Mouse (Mus musculus): Measurements from ENCODE around the gene Tmcc2.

Tmcc2 gene

DNA sequence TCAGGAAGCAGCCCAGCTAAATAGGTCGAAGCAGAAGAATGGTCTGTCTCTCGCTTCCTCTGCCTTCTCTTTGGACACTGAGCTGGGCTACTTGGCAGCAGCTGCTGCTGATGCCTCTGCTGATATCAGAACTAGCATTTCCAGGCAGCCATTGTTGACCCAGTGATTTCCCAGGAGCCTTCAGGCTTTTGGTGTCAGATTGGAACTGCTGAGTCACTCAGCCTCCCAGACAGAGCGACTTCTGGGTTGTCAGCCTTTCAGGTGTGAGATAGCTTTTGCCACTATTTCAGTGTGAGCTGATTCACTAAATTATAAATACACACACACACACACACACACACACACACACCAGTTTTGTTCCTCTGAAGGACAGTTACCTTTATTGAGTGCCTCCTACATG lies 19.6 kb upstream of the Tmcc2 start:
- 0 out of 2 replicates have a peak, but pooled peaks cover 3% of the 10 kb centered on the region for H3K27me3 ChIP-seq (ENCODE audit: insufficient read depth, low read length)
- no peaks in the 10 kb centered on the region for H3K4me1 ChIP-seq (replicated peaks; ENCODE audit: low read depth, low read length)
- H3K4me3 ChIP-seq (replicated peaks; ENCODE audit: low read length) = no peak overlapping the region
- H3K36me3 ChIP-seq (ENCODE audit: insufficient read depth, low read length) = no peaks in the 10 kb centered on the region
- no peak for TF ChIP-seq POU5F1 (IDR thresholded peaks at IDR 0.05; ENCODE audit: borderline replicate concordance, low read length)
- TF ChIP-seq NANOG (IDR thresholded peaks at IDR 0.05; ENCODE audit: borderline replicate concordance, low read length) = no peak
- TF ChIP-seq CTCF (conservative IDR thresholded peaks at IDR 0.05; ENCODE audit: low read length) = no peak
- H3K9me3 ChIP-seq (ENCODE audit: low read length) = peaks cover 27% of the 10 kb centered on the region

DNA sequence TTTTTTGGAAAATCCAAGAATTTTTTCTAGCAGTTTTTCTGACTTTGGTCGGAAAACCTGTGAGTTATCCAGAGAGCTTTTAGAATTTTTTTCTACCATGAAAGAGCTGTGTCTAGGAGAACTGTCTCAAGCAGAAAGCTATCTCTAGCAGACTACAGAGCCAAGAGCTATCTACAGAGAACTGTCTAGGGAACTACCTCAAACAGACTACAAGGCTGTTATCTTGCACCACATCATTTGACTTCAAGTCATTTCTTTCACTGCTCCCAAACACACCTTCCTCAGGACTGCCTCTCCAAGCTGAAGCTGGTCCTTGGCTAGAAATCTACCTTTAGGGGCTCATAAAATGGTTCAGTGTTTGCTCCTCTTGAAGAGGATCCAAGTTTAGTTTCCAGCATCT lies 10.8 kb upstream of the Tmcc2 start:
- Histone ChIP-seq H3K4me1 (replicated peaks; ENCODE audit: low read depth, low read length) (no peaks in the 10 kb centered on the region), H3K4me3 (replicated peaks; ENCODE audit: low read length) (no peak overlapping the region), H3K27me3 (ENCODE audit: insufficient read depth, low read length) (0 out of 2 replicates have a peak, but pooled peaks cover 2% of the 10 kb centered on the region), H3K36me3 (ENCODE audit: insufficient read depth, low read length) (no peaks in the 10 kb centered on the region), H3K9me3 (ENCODE audit: low read length) (no peaks in the 10 kb centered on the region)
- no peak for TF ChIP-seq NANOG (IDR thresholded peaks at IDR 0.05; ENCODE audit: borderline replicate concordance, low read length)

DNA sequence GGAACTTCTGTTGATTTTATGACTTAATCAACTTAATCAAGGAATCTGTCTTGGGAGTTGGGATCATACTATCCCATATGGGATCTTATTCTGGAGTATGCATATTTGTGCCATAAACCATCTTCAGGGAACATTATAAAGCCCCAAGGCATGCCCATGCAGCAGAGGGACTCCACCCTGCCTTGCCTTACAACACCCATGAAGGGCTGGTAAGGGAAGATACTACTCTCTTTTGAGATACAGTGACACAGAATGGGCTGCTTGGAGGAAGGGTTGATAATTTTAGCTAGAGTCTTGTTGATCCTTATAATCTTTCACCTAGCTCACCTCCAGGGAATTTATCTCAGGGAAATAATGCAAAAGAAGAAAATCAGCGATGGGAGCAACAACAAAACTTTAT lies 9.5 kb upstream of the Tmcc2 start:
- no peaks in the 10 kb centered on the region for H3K36me3 ChIP-seq (ENCODE audit: insufficient read depth, low read length)
- H3K9me3 ChIP-seq (ENCODE audit: low read length) = no peaks in the 10 kb centered on the region
- TF ChIP-seq NANOG (IDR thresholded peaks at IDR 0.05; ENCODE audit: borderline replicate concordance, low read length) (no peak), POU5F1 (IDR thresholded peaks at IDR 0.05; ENCODE audit: borderline replicate concordance, low read length) (no peak), CTCF (conservative IDR thresholded peaks at IDR 0.05; ENCODE audit: low read length) (no peak)
- H3K27me3 ChIP-seq (ENCODE audit: insufficient read depth, low read length) = 0 out of 2 replicates have a peak, but pooled peaks cover 2% of the 10 kb centered on the region
- no peak overlapping the region for H3K4me3 ChIP-seq (replicated peaks; ENCODE audit: low read length)
- no peaks in the 10 kb centered on the region for H3K4me1 ChIP-seq (replicated peaks; ENCODE audit: low read depth, low read length)

DNA sequence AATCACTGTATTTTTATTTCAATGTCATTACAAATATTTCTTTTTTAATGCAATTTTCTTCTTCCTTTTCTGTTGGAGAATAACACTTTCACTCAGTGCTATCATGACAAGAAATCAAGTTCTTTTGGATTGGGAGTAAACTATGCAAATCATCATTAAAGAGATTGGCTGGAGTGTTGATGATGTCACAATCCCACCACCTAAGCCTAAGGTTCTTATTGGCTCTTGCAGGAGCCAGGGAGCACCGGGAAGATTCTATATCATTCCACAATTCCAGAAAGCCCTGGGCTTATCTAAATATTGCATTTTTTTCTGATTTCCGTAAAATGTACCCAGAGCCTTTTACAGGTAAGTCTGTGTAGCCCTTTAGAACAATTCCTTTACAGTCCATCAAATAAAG lies 5.6 kb upstream of the Tmcc2 start:
- TF ChIP-seq POU5F1 (IDR thresholded peaks at IDR 0.05; ENCODE audit: borderline replicate concordance, low read length) = no peak
- no peak for TF ChIP-seq CTCF (conservative IDR thresholded peaks at IDR 0.05; ENCODE audit: low read length)
- no peak for TF ChIP-seq NANOG (IDR thresholded peaks at IDR 0.05; ENCODE audit: borderline replicate concordance, low read length)
- H3K9me3 ChIP-seq (ENCODE audit: low read length) = no peaks in the 10 kb centered on the region
- no peak overlapping the region for H3K4me3 ChIP-seq (replicated peaks; ENCODE audit: low read length)
- H3K27me3 ChIP-seq (ENCODE audit: insufficient read depth, low read length) = peaks cover 33% of the 10 kb centered on the region
- no peaks in the 10 kb centered on the region for H3K36me3 ChIP-seq (ENCODE audit: insufficient read depth, low read length)
- peaks cover 7% of the 10 kb centered on the region for H3K4me1 ChIP-seq (replicated peaks; ENCODE audit: low read depth, low read length)

DNA sequence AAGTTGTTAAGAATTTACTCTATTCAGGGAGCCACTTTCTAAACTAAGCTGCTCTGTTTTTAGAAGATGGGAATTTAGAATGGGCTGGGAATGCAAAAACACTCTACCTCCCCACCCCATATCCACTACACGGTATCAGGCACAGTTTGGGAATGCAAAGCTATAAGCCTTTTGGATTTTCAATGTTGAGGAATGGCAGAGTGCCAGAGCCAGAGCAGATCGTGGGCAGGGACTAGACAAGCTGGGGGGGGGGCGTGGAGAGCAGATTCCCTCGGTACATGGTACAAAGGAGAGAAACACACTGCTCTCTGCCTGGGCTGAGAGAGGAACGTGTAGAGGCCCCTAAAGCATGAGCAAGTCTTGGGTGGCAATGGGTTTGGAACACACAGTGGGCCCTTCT lies 1.8 kb upstream of the Tmcc2 start:
- Histone ChIP-seq H3K9me3 (ENCODE audit: low read length) (peaks cover 4% of the 10 kb centered on the region; the same call in 1 of the 2 replicates), H3K27me3 (ENCODE audit: insufficient read depth, low read length) (peaks cover 47% of the 10 kb centered on the region), H3K4me3 (replicated peaks; ENCODE audit: low read length) (no peak overlapping the region), H3K36me3 (ENCODE audit: insufficient read depth, low read length) (peaks cover 3% of the 10 kb centered on the region; the same call in 1 of the 2 replicates), H3K4me1 (replicated peaks; ENCODE audit: low read depth, low read length) (peaks cover 27% of the 10 kb centered on the region)
- no peak for TF ChIP-seq NANOG (IDR thresholded peaks at IDR 0.05; ENCODE audit: borderline replicate concordance, low read length)
- no peak for TF ChIP-seq POU5F1 (IDR thresholded peaks at IDR 0.05; ENCODE audit: borderline replicate concordance, low read length)
- TF ChIP-seq CTCF (conservative IDR thresholded peaks at IDR 0.05; ENCODE audit: low read length) = no peak

DNA sequence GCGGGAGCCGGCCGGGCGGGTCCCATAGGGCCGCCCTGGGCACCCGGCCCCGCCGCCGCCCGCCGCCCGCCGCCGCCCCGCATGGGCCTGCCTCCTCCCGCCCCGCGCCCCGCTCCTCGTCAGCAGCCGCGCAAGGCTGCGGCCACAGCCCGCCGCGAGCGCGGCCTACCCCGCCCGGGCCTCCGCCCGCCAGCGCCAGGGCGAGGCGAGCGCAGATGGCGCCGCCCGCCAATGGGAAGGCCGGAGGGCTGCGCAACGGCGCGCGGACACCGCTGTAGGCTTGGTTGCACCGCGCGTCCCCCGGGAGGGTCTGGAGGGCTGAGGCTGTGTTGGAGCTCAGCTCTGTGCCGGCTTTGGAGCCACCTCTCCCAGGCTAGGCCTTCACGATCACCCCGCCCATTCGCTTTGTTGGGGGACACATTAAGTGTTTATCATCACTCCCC lies 520 bp upstream of the Tmcc2 start:
- Histone ChIP-seq H3K27me3 (ENCODE audit: insufficient read depth, low read length) (peaks cover 47% of the 10 kb centered on the region), H3K4me1 (replicated peaks; ENCODE audit: low read depth, low read length) (peaks cover 29% of the 10 kb centered on the region), H3K9me3 (ENCODE audit: low read length) (peaks cover 4% of the 10 kb centered on the region; the same call in 1 of the 2 replicates), H3K4me3 (replicated peaks; ENCODE audit: low read length) (peak overlapping the region; percentile 83), H3K36me3 (ENCODE audit: insufficient read depth, low read length) (peaks cover 3% of the 10 kb centered on the region; the same call in 1 of the 2 replicates)
- TF ChIP-seq POU5F1 (IDR thresholded peaks at IDR 0.05; ENCODE audit: borderline replicate concordance, low read length) (no peak), CTCF (conservative IDR thresholded peaks at IDR 0.05; ENCODE audit: low read length) (no peak), NANOG (IDR thresholded peaks at IDR 0.05; ENCODE audit: borderline replicate concordance, low read length) (no peak)

DNA sequence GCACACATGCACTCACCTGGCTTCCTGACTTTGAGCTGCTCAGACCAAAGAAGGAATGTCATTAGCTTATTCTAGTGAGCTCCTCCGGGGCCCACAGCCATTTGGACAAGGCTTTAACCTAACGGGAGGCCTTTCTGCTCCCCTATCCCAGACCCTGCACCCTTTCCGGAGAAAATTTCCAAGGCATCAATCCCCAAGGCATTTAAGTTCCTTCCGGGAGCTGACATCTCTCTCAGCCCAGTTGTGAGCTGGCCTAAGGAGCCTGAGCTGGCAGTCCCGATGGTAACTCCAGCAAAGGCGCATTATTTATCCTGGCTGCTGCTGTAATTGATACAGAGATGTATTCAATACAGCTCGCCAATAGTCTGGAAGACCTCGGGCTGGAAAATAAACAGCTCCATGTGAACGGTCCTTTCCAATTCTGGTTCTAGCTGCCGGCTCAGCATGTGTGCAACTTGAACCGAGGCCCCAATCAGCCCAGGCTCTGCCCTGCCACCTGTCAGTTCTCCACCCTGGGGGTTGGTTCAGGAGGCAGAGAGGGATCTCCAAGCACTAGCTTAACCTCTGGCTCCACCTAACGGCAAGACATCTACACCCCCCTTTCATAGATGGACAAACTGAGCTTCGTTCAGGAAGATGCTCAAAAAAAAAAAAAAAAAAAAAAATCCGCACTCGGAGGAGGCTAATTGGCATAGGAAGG lies 1.0 kb downstream of the Tmcc2 start:
- TF ChIP-seq NANOG (IDR thresholded peaks at IDR 0.05; ENCODE audit: borderline replicate concordance, low read length) (no peak), POU5F1 (IDR thresholded peaks at IDR 0.05; ENCODE audit: borderline replicate concordance, low read length) (no peak), CTCF (conservative IDR thresholded peaks at IDR 0.05; ENCODE audit: low read length) (peak; percentile 35)
- Histone ChIP-seq H3K9me3 (ENCODE audit: low read length) (peaks cover 4% of the 10 kb centered on the region; the same call in 1 of the 2 replicates), H3K36me3 (ENCODE audit: insufficient read depth, low read length) (peaks cover 3% of the 10 kb centered on the region; the same call in 1 of the 2 replicates), H3K27me3 (ENCODE audit: insufficient read depth, low read length) (peaks cover 47% of the 10 kb centered on the region), H3K4me1 (replicated peaks; ENCODE audit: low read depth, low read length) (peaks cover 37% of the 10 kb centered on the region), H3K4me3 (replicated peaks; ENCODE audit: low read length) (peak overlapping the region; percentile 83)

DNA sequence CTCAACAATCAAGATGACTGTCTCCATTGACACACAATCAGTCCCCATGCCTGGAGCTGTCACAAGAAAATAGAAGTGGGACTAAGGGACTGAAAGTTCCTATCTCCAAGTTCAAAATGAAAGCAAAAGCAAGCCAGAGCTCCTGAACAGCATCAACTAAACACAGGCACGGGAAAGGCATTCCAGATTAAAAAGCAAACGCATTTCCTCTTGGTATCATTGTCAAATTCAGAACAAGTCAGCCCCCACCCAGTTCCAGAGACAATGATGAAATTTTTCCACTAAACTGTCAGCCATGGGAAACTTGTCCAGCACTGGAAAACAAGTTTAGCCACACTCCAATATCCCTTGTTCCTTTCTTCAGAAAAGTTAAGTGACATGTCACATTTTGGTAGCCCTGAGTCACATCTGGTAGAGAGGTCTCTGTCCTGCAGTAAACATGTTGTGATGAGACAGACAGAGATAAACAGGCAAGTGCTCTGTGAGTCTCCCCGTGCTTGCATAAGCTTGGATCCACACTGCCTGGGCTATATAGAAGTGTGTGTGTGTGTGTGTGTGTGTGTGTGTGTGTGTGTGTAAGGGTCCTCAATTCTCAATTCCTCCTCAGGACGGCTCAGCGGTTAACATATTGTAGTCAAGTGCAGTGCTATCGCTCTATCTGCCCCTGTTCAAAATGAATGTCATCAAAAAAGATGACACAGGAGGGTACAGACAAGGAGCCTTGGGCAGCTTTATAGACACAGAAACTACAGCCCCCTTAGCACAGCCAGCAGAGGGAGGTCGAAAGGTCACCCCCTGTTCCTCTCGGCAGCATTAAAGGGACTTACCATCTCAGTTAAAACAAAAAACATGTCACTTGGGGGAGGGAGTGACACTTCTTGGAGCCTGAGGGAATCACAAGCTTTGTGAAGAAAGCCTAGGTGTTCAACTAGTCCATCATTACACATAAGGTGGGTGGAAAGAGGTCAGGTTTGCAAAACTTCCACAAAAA lies 2.0 kb downstream of the Tmcc2 start:
- TF ChIP-seq NANOG (IDR thresholded peaks at IDR 0.05; ENCODE audit: borderline replicate concordance, low read length) = no peak
- TF ChIP-seq CTCF (conservative IDR thresholded peaks at IDR 0.05; ENCODE audit: low read length) = no peak
- no peak for TF ChIP-seq POU5F1 (IDR thresholded peaks at IDR 0.05; ENCODE audit: borderline replicate concordance, low read length)
- H3K36me3 ChIP-seq (ENCODE audit: insufficient read depth, low read length) = peaks cover 3% of the 10 kb centered on the region; the same call in 1 of the 2 replicates
- H3K4me3 ChIP-seq (replicated peaks; ENCODE audit: low read length) = no peak overlapping the region
- peaks cover 43% of the 10 kb centered on the region for H3K27me3 ChIP-seq (ENCODE audit: insufficient read depth, low read length)
- peaks cover 4% of the 10 kb centered on the region; the same call in 1 of the 2 replicates for H3K9me3 ChIP-seq (ENCODE audit: low read length)
- peaks cover 47% of the 10 kb centered on the region for H3K4me1 ChIP-seq (replicated peaks; ENCODE audit: low read depth, low read length)

Measured in E14TG2a.4 (cell line).